In the genomic region with DNA sequence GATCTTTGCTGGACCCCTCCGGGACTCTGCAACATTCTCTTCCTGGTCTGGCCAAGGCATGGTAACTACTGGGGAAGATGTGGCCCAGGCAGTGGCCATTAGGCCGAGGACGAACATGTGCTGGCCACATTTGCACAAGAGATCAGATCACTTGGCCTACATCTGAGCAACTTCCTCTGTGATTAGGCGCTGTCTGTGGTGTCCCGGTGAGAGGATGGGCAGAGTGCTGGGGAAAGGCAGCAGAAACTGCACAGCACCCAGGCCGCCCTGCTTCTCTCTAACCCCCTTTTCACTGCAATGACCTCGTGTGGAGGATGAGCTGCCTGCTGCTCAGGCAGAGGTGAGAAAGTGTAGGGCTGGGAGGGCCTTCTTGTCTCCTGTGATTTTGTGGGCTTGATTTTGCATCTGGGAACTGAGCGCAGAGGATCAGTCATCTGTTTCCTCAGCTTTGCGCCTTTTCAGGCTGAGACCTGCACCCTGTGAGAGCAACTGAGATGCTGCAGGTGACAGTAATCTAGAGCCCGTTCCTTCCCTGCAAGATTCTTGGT, we compare ENCODE assay signal across 1 mouse cellular context.
TF ChIP-seq lines count a peak whose summit lies in the region.

No protein-coding gene starts in this region.

TF ChIP-seq in CH12.LX, 34 proteins besides CTCF, POLR2A, EP300 and RAD21:
- no peak for TF ChIP-seq CHD1 (IDR thresholded peaks at IDR 0.05; ENCODE audit: low read depth, low read length)
- TF ChIP-seq GABPA (IDR thresholded peaks at IDR 0.05; ENCODE audit: insufficient replicate concordance, low read depth, low read length) = no peak
- no peak for TF ChIP-seq UBTF (IDR thresholded peaks at IDR 0.05; ENCODE audit: low read depth, low read length)
- no peak for TF ChIP-seq HCFC1 (IDR thresholded peaks at IDR 0.05; ENCODE audit: low read depth, low read length)
- no peak for TF ChIP-seq ZNF384 (IDR thresholded peaks at IDR 0.05; ENCODE audit: low read depth, low read length)
- no peak for TF ChIP-seq KAT2A (IDR thresholded peaks at IDR 0.05; ENCODE audit: insufficient replicate concordance, low read length)
- TF ChIP-seq MAZ (IDR thresholded peaks at IDR 0.05; ENCODE audit: low read depth, low read length) = no peak
- no peak for TF ChIP-seq ZKSCAN1 (IDR thresholded peaks at IDR 0.05; ENCODE audit: borderline replicate concordance, low read depth, low read length)
- TF ChIP-seq IRF4 (IDR thresholded peaks at IDR 0.05; ENCODE audit: low read depth, low read length) = no peak
- no peak for TF ChIP-seq PAX5 (IDR thresholded peaks at IDR 0.05; ENCODE audit: low read length)
